Mouse (Mus musculus): ENCODE measurements around the gene Ugt1a10. TPM values are rescaled to one million over a fixed set of nuclear protein-coding genes. Genes with fewer than 3 reads are reported as not detected.

Ugt1a10 gene
- not detected for polyA plus RNA-seq (2014; fragmentation: Illumina TruSeq; extraction: RNeasy Lipid Tissue Mini Kit (QIAGEN cat#74804); ENCODE audit: low read depth, low replicate concordance)

GRCm38 (mm10) chr1:88055088-88055487 lies at the start of gene Ugt1a10:
Gene Ugt1a10, plus strand, starts transcription at chr1:88055388.

GRCm38 (mm10) chr1:88008211-88008697 lies 46.9 kb upstream of the Ugt1a10 start, which contains the start of gene Usp40:
Gene Usp40, minus strand, starts transcription at chr1:88008551.

GRCm38 (mm10) chr1:88070495-88070894 lies 15.3 kb downstream of the Ugt1a10 start, which contains the start of gene Ugt1a9:
Gene Ugt1a9, plus strand, starts transcription at chr1:88070800.

GRCm38 (mm10) chr1:88087513-88087912 lies 32.3 kb downstream of the Ugt1a10 start, which contains the start of gene Ugt1a8:
Gene Ugt1a8, plus strand, starts transcription at chr1:88087813.

GRCm38 (mm10) chr1:88094941-88095492 lies 39.8 kb downstream of the Ugt1a10 start, which contains the start of gene Ugt1a7c:
Gene Ugt1a7c, plus strand, starts transcription at chr1:88095062.

GRCm38 (mm10) chr1:88103019-88103418 lies 47.8 kb downstream of the Ugt1a10 start, which contains the start of gene Ugt1a6b:
Gene Ugt1a6b, plus strand, starts transcription at chr1:88103252.

GRCm38 (mm10) chr1:88134457-88135011 lies 79.3 kb downstream of the Ugt1a10 start, which contains the start of gene Ugt1a6a:
Gene Ugt1a6a, plus strand, starts transcription at chr1:88134809.

GRCm38 (mm10) chr1:88165711-88166110 lies 110.5 kb downstream of the Ugt1a10 start, which contains the start of gene Ugt1a5:
Gene Ugt1a5, plus strand, starts transcription at chr1:88166012.

GRCm38 (mm10) chr1:88200456-88200855 lies 145.3 kb downstream of the Ugt1a10 start, which contains the start of gene Ugt1a2:
Gene Ugt1a2, plus strand, starts transcription at chr1:88200601.

GRCm38 (mm10) chr1:88205294-88205922 lies 150.2 kb downstream of the Ugt1a10 start, which contains the start of gene Dnajb3:
Gene Dnajb3, minus strand, starts transcription at chr1:88205782.

GRCm38 (mm10) chr1:88211812-88212211 lies 156.6 kb downstream of the Ugt1a10 start, which contains the start of gene Ugt1a1:
Gene Ugt1a1, plus strand, starts transcription at chr1:88211959.

GRCm38 (mm10) chr1:88226670-88227379 lies 171.6 kb downstream of the Ugt1a10 start, which contains the start of gene Mroh2a:
Gene Mroh2a, plus strand, starts transcription at chr1:88226986.

Other genes with a start within 250 kb of the Ugt1a10 start
- 43.1 TPM for gene Dgkd, start 202.1 kb upstream of the Ugt1a10 start, polyA plus RNA-seq (2014; fragmentation: Illumina TruSeq; extraction: RNeasy Lipid Tissue Mini Kit (QIAGEN cat#74804); ENCODE audit: low read depth, low replicate concordance)
- gene Usp40, start 46.8 kb upstream of the Ugt1a10 start, polyA plus RNA-seq (2014; fragmentation: Illumina TruSeq; extraction: RNeasy Lipid Tissue Mini Kit (QIAGEN cat#74804); ENCODE audit: low read depth, low replicate concordance), result 46.0 TPM
- not detected for gene Ugt1a9, start 15.4 kb downstream of the Ugt1a10 start, polyA plus RNA-seq (2014; fragmentation: Illumina TruSeq; extraction: RNeasy Lipid Tissue Mini Kit (QIAGEN cat#74804); ENCODE audit: low read depth, low replicate concordance)
- gene Ugt1a8, start 32.4 kb downstream of the Ugt1a10 start, polyA plus RNA-seq (2014; fragmentation: Illumina TruSeq; extraction: RNeasy Lipid Tissue Mini Kit (QIAGEN cat#74804); ENCODE audit: low read depth, low replicate concordance), result not detected
- 6.2 TPM for gene Ugt1a7c, start 39.7 kb downstream of the Ugt1a10 start, polyA plus RNA-seq (2014; fragmentation: Illumina TruSeq; extraction: RNeasy Lipid Tissue Mini Kit (QIAGEN cat#74804); ENCODE audit: low read depth, low replicate concordance)
- gene Ugt1a6b, start 47.9 kb downstream of the Ugt1a10 start, polyA plus RNA-seq (2014; fragmentation: Illumina TruSeq; extraction: RNeasy Lipid Tissue Mini Kit (QIAGEN cat#74804); ENCODE audit: low read depth, low replicate concordance), result 0.52 TPM
- gene Ugt1a6a, start 79.4 kb downstream of the Ugt1a10 start, polyA plus RNA-seq (2014; fragmentation: Illumina TruSeq; extraction: RNeasy Lipid Tissue Mini Kit (QIAGEN cat#74804); ENCODE audit: low read depth, low replicate concordance), result 5.1 TPM
- gene Ugt1a5, start 110.6 kb downstream of the Ugt1a10 start, polyA plus RNA-seq (2014; fragmentation: Illumina TruSeq; extraction: RNeasy Lipid Tissue Mini Kit (QIAGEN cat#74804); ENCODE audit: low read depth, low replicate concordance), result not detected
- gene Ugt1a2, start 145.2 kb downstream of the Ugt1a10 start, polyA plus RNA-seq (2014; fragmentation: Illumina TruSeq; extraction: RNeasy Lipid Tissue Mini Kit (QIAGEN cat#74804); ENCODE audit: low read depth, low replicate concordance), result not detected
- 2.4 TPM for gene Dnajb3, start 150.4 kb downstream of the Ugt1a10 start, polyA plus RNA-seq (2014; fragmentation: Illumina TruSeq; extraction: RNeasy Lipid Tissue Mini Kit (QIAGEN cat#74804); ENCODE audit: low read depth, low replicate concordance)
- gene Ugt1a1, start 156.6 kb downstream of the Ugt1a10 start, polyA plus RNA-seq (2014; fragmentation: Illumina TruSeq; extraction: RNeasy Lipid Tissue Mini Kit (QIAGEN cat#74804); ENCODE audit: low read depth, low replicate concordance), result 21.2 TPM
- gene Mroh2a, start 171.6 kb downstream of the Ugt1a10 start, polyA plus RNA-seq (2014; fragmentation: Illumina TruSeq; extraction: RNeasy Lipid Tissue Mini Kit (QIAGEN cat#74804); ENCODE audit: low read depth, low replicate concordance), result not detected
- 22.9 TPM for gene Hjurp, start 222.2 kb downstream of the Ugt1a10 start, polyA plus RNA-seq (2014; fragmentation: Illumina TruSeq; extraction: RNeasy Lipid Tissue Mini Kit (QIAGEN cat#74804); ENCODE audit: low read depth, low replicate concordance)
- not detected for gene Trpm8, start 222.3 kb downstream of the Ugt1a10 start, polyA plus RNA-seq (2014; fragmentation: Illumina TruSeq; extraction: RNeasy Lipid Tissue Mini Kit (QIAGEN cat#74804); ENCODE audit: low read depth, low replicate concordance)

Measured in adrenal gland, adult 10 weeks (tissue).